Mouse (Mus musculus): ENCODE results near the gene Ccdc74a.

DNA sequence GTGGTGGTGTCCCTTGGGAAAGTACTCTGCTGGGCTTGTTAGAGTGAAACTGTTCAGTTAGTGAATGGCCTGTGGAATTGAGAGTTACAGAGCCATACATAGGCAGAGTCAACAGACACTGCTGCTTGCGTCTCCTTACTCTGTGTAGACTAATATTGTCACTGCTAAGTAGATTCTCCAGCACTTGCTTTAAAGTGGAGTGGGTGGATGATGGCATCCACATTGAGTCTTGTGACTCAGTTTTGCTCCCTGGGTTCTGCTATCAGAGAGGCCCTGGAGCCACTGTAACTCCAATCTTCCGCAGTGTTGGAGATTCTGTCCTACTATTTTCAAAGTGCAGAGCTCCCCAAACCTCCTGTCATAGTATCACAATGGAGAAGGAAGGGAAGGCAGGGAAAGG lies 13.7 kb upstream of the Ccdc74a start:
- TF ChIP-seq POLR2A (IDR thresholded peaks at IDR 0.05; ENCODE audit: insufficient read length, low read depth) (no peak), CEBPB (IDR thresholded peaks at IDR 0.05; ENCODE audit: insufficient read depth, poor library complexity, severe bottlenecking) (no peak), MYOD1 (IDR thresholded peaks at IDR 0.05; ENCODE audit: control insufficient read depth in 1 of 3, insufficient read length in 2 of 3, low read depth in 2 of 3) (no peak), POLR2AphosphoS2 (IDR thresholded peaks at IDR 0.05; ENCODE audit: insufficient read length, low read depth) (no peak), E2F4 (IDR thresholded peaks at IDR 0.05; ENCODE audit: insufficient read depth) (no peak), MAX (IDR thresholded peaks at IDR 0.05; ENCODE audit: low read depth) (no peak), TCF12 (IDR thresholded peaks at IDR 0.05; ENCODE audit: insufficient read depth, poor library complexity, severe bottlenecking) (no peak), SRF (IDR thresholded peaks at IDR 0.05; ENCODE audit: control insufficient read depth, insufficient read length, low read depth) (no peak), USF1 (IDR thresholded peaks at IDR 0.05; ENCODE audit: low read depth) (no peak), MYOG (IDR thresholded peaks at IDR 0.05; ENCODE audit: control insufficient read depth in 1 of 3, insufficient read depth in 1 of 3, insufficient read length in 2 of 3, low read depth in 2 of 3) (no peak), TCF3 (IDR thresholded peaks at IDR 0.05; ENCODE audit: insufficient read length, low read depth) (no peak)

Data from myocyte (in vitro differentiated cells).